Mouse (Mus musculus) forebrain, embryonic 12.5 days (tissue): ENCODE data around the gene B4galnt1. TPM values are rescaled to one million over a fixed set of nuclear protein-coding genes. Genes with fewer than 3 reads are reported as not detected.

ENCODE experiments used
- ATAC-seq: fragments of 200-750 bp; cut with Nextera tagmentation; 2 replicates; pipeline ENCODE4 v1.8.0; 2017; ENCODE audit warnings: moderate TSS enrichment; ENCODE audit not compliant: low FRiP score
- H3K27ac ChIP-seq: fragments of 300-500 bp; sonication (generic); 2 replicates; pipeline ENCODE4 v1.5.1; 2016; ENCODE audit warnings: mild to moderate bottlenecking
- H3K27me3 ChIP-seq: fragments of 300-500 bp; sonication (generic); 2 replicates; pipeline ENCODE4 v1.6.1; 2016; ENCODE audit warnings: mild to moderate bottlenecking
- H3K36me3 ChIP-seq: fragments of 300-500 bp; sonication (generic); replicated peaks from 2 replicates; pipeline ENCODE4 v1.6.1; 2016; ENCODE audit warnings: mild to moderate bottlenecking
- H3K4me1 ChIP-seq: fragments of 300-500 bp; sonication (generic); 2 replicates; pipeline ENCODE4 v1.6.1; 2016
- H3K4me2 ChIP-seq: fragments of 300-500 bp; sonication (generic); 2 replicates; pipeline ENCODE4 v1.6.1; 2016; ENCODE audit warnings: mild to moderate bottlenecking, moderate library complexity
- H3K4me3 ChIP-seq: fragments of 300-500 bp; sonication (generic); replicated peaks from 2 replicates; pipeline ENCODE4 v1.5.1; 2016; ENCODE audit warnings: mild to moderate bottlenecking
- H3K9ac ChIP-seq: fragments of 300-500 bp; sonication (generic); 2 replicates; pipeline ENCODE4 v1.6.1; 2016; ENCODE audit warnings: mild to moderate bottlenecking
- H3K9me3 ChIP-seq: fragments of 300-500 bp; sonication (generic); 2 replicates; pipeline ENCODE4 v1.6.1; 2016
- WGBS: fragments of 180-500 bp; shearing (Covaris S2); methylation state at CpG from one replicate; pipeline ENCODE4 v1.1.7; 2016; 5-methylcytosine and 5-hydroxymethylcytosine counted together
- polyA plus RNA-seq: library from polyadenylated mRNA; unstranded; fragments of >200 nt; fragmentation: Nextera tagmentation; extraction: Ambion mirVana; gene quantifications from 2 replicates; pipeline ENCODE4 v1.2.1, GENCODE M21; 2016

Gene B4galnt1
- polyA plus RNA-seq, 1 experiment from 2014 or later: 13.3 TPM

GRCm38 (mm10) chr10:127208921-127209320 is 43.9 kb downstream of the B4galnt1 start:
- Histone ChIP-seq H3K27ac (no peak overlapping the region), H3K36me3 (peaks cover 42% of the 10 kb centered on the region), H3K9me3 (no peaks in the 10 kb centered on the region), H3K4me1 (peaks cover 16% of the 10 kb centered on the region), H3K4me2 (no peak overlapping the region), H3K4me3 (no peak overlapping the region), H3K9ac (no peak overlapping the region), H3K27me3 (peaks cover 5% of the 10 kb centered on the region; the same call in 1 of the 2 replicates)
- ATAC-seq: no peak
- 79% methylated on average over 4 of the region's 4 CpGs for WGBS

- peaks cover 16% of the 10 kb centered on the region for H3K4me1 ChIP-seq
These were observed 45.0 kb downstream of the B4galnt1 start for GRCm38 (mm10) chr10:127209928-127210570.

GRCm38 (mm10) chr10:127210961-127211405 is 46.0 kb downstream of the B4galnt1 start:
- Histone ChIP-seq H3K9ac (peak overlapping the region; percentile 87), H3K4me2 (peak overlapping the region; percentile 94), H3K9me3 (no peaks in the 10 kb centered on the region), H3K27me3 (peaks cover 5% of the 10 kb centered on the region; the same call in 1 of the 2 replicates), H3K36me3 (peaks cover 26% of the 10 kb centered on the region), H3K27ac (peak overlapping the region; percentile 53; the same call in 1 of the 2 replicates), H3K4me1 (peaks cover 16% of the 10 kb centered on the region), H3K4me3 (peak overlapping the region; percentile 88)
- WGBS: 0% methylated on average over 25 of the region's 25 CpGs
- peak; percentile 64 for ATAC-seq

More at GRCm38 (mm10) chr10:127209928-127210570, 45.0 kb downstream of the B4galnt1 start:
- Histone ChIP-seq H3K27ac (no peak overlapping the region), H3K27me3 (peaks cover 5% of the 10 kb centered on the region; the same call in 1 of the 2 replicates), H3K9me3 (no peaks in the 10 kb centered on the region), H3K9ac (no peak overlapping the region), H3K4me2 (peak overlapping the region; percentile 94), H3K4me3 (peak overlapping the region; percentile 88), H3K36me3 (peaks cover 35% of the 10 kb centered on the region)
- no peak for ATAC-seq
- 82% methylated on average over 13 of the region's 13 CpGs for WGBS

DNA sequence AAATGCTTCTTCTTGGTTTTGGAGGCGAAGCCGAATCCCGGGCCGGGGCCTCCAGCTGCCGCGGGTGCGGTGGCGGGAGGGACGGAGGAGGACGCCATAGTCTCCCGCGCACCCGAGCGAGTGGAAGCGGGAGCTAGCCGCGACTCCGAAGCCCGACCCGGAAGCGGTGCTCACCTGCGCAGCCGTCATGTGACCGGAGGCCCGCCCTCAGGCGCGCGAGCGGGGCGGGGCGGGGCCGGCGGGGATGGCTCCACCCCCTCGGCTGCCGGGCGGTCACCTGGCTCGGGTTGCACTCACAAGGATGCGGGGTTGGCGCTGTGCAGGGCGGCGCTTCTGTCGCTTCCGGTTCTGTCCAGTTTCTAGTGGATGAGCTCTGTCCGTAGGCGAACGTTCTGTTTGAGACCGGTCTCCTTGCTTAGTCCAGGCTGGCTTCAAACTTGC is 46.4 kb downstream of the B4galnt1 start, which contains the start of gene Pip4k2c:
Gene Pip4k2c, minus strand, starts transcription at position 172 of the 441 bp plus-strand sequence.
- H3K4me2 ChIP-seq: peak within 1 kb of the TSS; percentile 94
- peak within 1 kb of the TSS; percentile 53; the same call in 1 of the 2 replicates for H3K27ac ChIP-seq
- H3K4me1 ChIP-seq: peaks cover 16% of the 10 kb centered on the region
- H3K9me3 ChIP-seq: no peaks in the 10 kb centered on the region
- peak within 1 kb of the TSS; percentile 87 for H3K9ac ChIP-seq
- ATAC-seq: peak; percentile 98
- peaks cover 21% of the 10 kb centered on the region for H3K36me3 ChIP-seq
- peak within 1 kb of the TSS; percentile 88 for H3K4me3 ChIP-seq
- peaks cover 5% of the 10 kb centered on the region; the same call in 1 of the 2 replicates for H3K27me3 ChIP-seq
- WGBS: 1% methylated on average over 47 of the region's 47 CpGs

DNA sequence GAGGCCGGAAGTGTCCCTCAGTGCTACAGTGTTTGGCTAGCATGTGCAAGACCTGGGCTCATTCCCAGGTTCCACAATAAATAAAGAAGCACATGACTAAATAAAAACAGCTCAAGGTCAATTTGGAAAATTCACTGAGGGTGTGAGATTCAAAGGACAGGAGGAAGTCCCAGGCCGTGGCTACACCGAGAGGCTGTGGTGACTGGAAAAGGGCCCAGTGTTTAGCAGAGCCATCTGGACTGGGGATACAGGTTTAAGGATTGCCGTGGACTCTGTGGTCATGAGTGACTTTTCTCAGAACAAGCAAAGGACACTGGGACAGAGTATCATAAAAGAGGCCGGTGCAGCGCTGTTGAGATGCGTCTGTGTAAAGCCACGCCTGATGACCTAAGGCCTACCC is 48.2 kb downstream of the B4galnt1 start:
- Histone ChIP-seq H3K9me3 (no peaks in the 10 kb centered on the region), H3K27me3 (peaks cover 5% of the 10 kb centered on the region; the same call in 1 of the 2 replicates), H3K36me3 (peaks cover 6% of the 10 kb centered on the region; the same call in 1 of the 2 replicates), H3K4me3 (no peak overlapping the region), H3K9ac (no peak overlapping the region), H3K4me1 (peaks cover 16% of the 10 kb centered on the region), H3K27ac (no peak overlapping the region), H3K4me2 (no peak overlapping the region)
- WGBS: 94% methylated on average over 8 of the region's 8 CpGs
- no peak for ATAC-seq

GRCm38 (mm10) chr10:127213704-127214421 is 48.8 kb downstream of the B4galnt1 start:
- peaks cover 16% of the 10 kb centered on the region for H3K4me1 ChIP-seq
- WGBS: 86% methylated on average over 13 of the region's 13 CpGs
- ATAC-seq: no peak
- no peak overlapping the region for H3K27ac ChIP-seq
- no peak overlapping the region for H3K9ac ChIP-seq
- peaks cover 5% of the 10 kb centered on the region; the same call in 1 of the 2 replicates for H3K27me3 ChIP-seq
- H3K9me3 ChIP-seq: no peaks in the 10 kb centered on the region
- no peak overlapping the region for H3K4me3 ChIP-seq
- no peak overlapping the region for H3K4me2 ChIP-seq
- 0 out of 2 replicates have a peak, but pooled peaks cover under 1% of the 10 kb centered on the region for H3K36me3 ChIP-seq

- H3K9me3 ChIP-seq: no peaks in the 10 kb centered on the region
- 52% methylated on average over 1 of the region's 1 CpGs for WGBS
- no peak overlapping the region for H3K9ac ChIP-seq
- no peak overlapping the region for H3K4me3 ChIP-seq
- peaks cover 5% of the 10 kb centered on the region; the same call in 1 of the 2 replicates for H3K27me3 ChIP-seq
- H3K27ac ChIP-seq: no peak overlapping the region
- no peaks in the 10 kb centered on the region for H3K36me3 ChIP-seq
- no peak for ATAC-seq
- H3K4me2 ChIP-seq: no peak overlapping the region
- peaks cover 16% of the 10 kb centered on the region for H3K4me1 ChIP-seq
These were observed 49.4 kb downstream of the B4galnt1 start for GRCm38 (mm10) chr10:127214422-127214803.

GRCm38 (mm10) chr10:127216456-127216855 is 51.4 kb downstream of the B4galnt1 start:
- H3K9me3 ChIP-seq: no peaks in the 10 kb centered on the region
- no peaks in the 10 kb centered on the region for H3K36me3 ChIP-seq
- H3K4me3 ChIP-seq: no peak overlapping the region
- 95% methylated on average over 11 of the region's 11 CpGs for WGBS
- H3K9ac ChIP-seq: no peak overlapping the region
- peaks cover 3% of the 10 kb centered on the region; the same call in 1 of the 2 replicates for H3K4me1 ChIP-seq
- peaks cover 5% of the 10 kb centered on the region; the same call in 1 of the 2 replicates for H3K27me3 ChIP-seq
- no peak overlapping the region for H3K27ac ChIP-seq
- no peak overlapping the region for H3K4me2 ChIP-seq
- no peak for ATAC-seq

DNA sequence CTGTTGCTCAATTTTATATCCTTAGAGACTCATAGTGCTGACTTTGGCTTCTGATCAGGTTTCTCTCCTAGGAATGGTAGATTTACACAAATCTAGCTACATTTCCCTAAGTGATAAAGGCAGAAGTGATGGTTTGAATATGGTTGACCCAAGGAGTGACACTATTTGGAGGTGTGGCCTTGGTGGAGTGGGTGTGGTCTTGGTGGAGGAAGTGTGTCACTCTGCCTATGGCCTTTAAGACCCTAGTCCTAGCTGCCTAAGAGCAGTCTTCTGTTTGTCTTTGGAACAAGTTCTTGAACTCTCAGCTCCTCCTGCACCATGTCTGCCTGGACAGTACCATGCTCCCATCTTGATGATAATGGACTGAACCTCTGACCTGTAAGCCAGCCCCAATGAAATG is 52.2 kb downstream of the B4galnt1 start:
- ATAC-seq: no peak
- H3K4me1 ChIP-seq: no peaks in the 10 kb centered on the region

GRCm38 (mm10) chr10:127218339-127218738 is 53.3 kb downstream of the B4galnt1 start:
- Histone ChIP-seq H3K4me3 (no peak overlapping the region), H3K9me3 (no peaks in the 10 kb centered on the region), H3K4me2 (no peak overlapping the region), H3K27me3 (peaks cover 8% of the 10 kb centered on the region), H3K36me3 (no peaks in the 10 kb centered on the region), H3K4me1 (no peaks in the 10 kb centered on the region), H3K27ac (no peak overlapping the region), H3K9ac (no peak overlapping the region)
- no peak for ATAC-seq
- 92% methylated on average over 2 of the region's 2 CpGs for WGBS

More for the DNA sequence above, 52.2 kb downstream of the B4galnt1 start:
- Histone ChIP-seq H3K4me2 (no peak overlapping the region), H3K36me3 (no peaks in the 10 kb centered on the region), H3K27me3 (peaks cover 5% of the 10 kb centered on the region; the same call in 1 of the 2 replicates), H3K9ac (no peak overlapping the region), H3K9me3 (no peaks in the 10 kb centered on the region), H3K4me3 (no peak overlapping the region), H3K27ac (no peak overlapping the region)
